Mouse (Mus musculus) lung, embryonic 16.5 days (tissue): ENCODE results near the gene Zfp322a. TPM values are rescaled to one million over a fixed set of nuclear protein-coding genes. Genes with fewer than 3 reads are reported as not detected.

ENCODE experiments used
- ATAC-seq: fragments of 200-750 bp; cut with Nextera tagmentation; 2 replicates; pipeline ENCODE4 v1.8.0; 2017; ENCODE audit warnings: low read depth, mild to moderate bottlenecking, moderate library complexity
- H3K27ac ChIP-seq: fragments of 300-500 bp; sonication (generic); 2 replicates; pipeline ENCODE4 v1.5.1; 2014; ENCODE audit warnings: mild to moderate bottlenecking, control low read depth, low read length
- H3K27me3 ChIP-seq: fragments of 300-500 bp; sonication (generic); 2 replicates; pipeline ENCODE4 v1.6.1; 2014; ENCODE audit warnings: low read depth, low read length, mixed read lengths; ENCODE audit not compliant: control insufficient read depth, insufficient read depth
- H3K36me3 ChIP-seq: fragments of 300-500 bp; sonication (generic); 2 replicates; pipeline ENCODE4 v1.6.1; 2014; ENCODE audit warnings: low read length; ENCODE audit not compliant: control insufficient read depth, insufficient read depth
- H3K4me1 ChIP-seq: fragments of 300-500 bp; sonication (generic); replicated peaks from 2 replicates; pipeline ENCODE4 v1.6.1; 2014; ENCODE audit warnings: low read length, mixed read lengths; ENCODE audit not compliant: control insufficient read depth, insufficient read depth
- H3K4me2 ChIP-seq: fragments of 300-500 bp; sonication (generic); 2 replicates; pipeline ENCODE4 v1.6.1; 2014; ENCODE audit warnings: low read depth, low read length, control low read depth
- H3K4me3 ChIP-seq: fragments of 300-500 bp; sonication (generic); 2 replicates; pipeline ENCODE4 v1.5.1; 2014; ENCODE audit warnings: mild to moderate bottlenecking, low read length, control low read depth
- H3K9ac ChIP-seq: fragments of 300-500 bp; sonication (generic); 2 replicates; pipeline ENCODE4 v1.6.1; 2014; ENCODE audit warnings: low read length, control low read depth
- H3K9me3 ChIP-seq: fragments of 300-500 bp; sonication (generic); 2 replicates; pipeline ENCODE4 v1.6.1; 2016; ENCODE audit warnings: low read length; ENCODE audit not compliant: control insufficient read depth
- WGBS: fragments of 180-500 bp; shearing (Covaris S2); extraction: QIAGEN DNeasy Blood & Tissue Kit; methylation state at CpG from one replicate; pipeline ENCODE4 v1.1.7; 2014; 5-methylcytosine and 5-hydroxymethylcytosine counted together
- polyA plus RNA-seq: library from polyadenylated mRNA; unstranded; fragments of >200 nt; fragmentation: Nextera tagmentation; extraction: Ambion mirVana; gene quantifications from 2 replicates; pipeline ENCODE4 v1.2.1, GENCODE M21; 2015

The Zfp322a gene
- polyA plus RNA-seq, 1 experiment from 2014 or later, result 56.3 TPM

DNA sequence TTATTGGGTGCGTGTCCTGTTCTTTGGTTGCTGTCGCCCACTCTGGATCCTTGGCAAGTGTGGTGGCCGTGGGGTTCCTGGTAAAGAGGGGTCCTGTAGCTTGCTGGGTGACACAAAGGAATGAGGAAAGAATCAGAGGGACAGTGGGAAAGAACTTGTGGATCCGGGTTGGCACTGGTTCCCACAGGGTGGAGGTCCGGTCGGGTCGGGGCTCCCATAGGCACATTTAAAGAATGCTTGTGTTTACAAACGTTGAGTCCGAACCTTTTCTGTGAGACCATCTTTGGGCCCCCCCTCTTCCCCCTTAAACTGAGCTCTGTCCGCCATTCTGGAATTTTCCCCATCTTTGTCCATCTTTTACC is 62.3 kb downstream of the Zfp322a start:
- H3K9me3 ChIP-seq, result no peaks in the 10 kb centered on the region
- no peaks in the 10 kb centered on the region for H3K36me3 ChIP-seq
- no peak overlapping the region for H3K27ac ChIP-seq
- H3K4me2 ChIP-seq, result peak overlapping the region; percentile 48
- H3K27me3 ChIP-seq, result peaks cover 18% of the 10 kb centered on the region
- no peak for ATAC-seq
- no peak overlapping the region for H3K9ac ChIP-seq
- peaks cover 9% of the 10 kb centered on the region for H3K4me1 ChIP-seq
- H3K4me3 ChIP-seq, result peak overlapping the region; percentile 27
- 15% methylated on average over 10 of the region's 10 CpGs for WGBS

Other genes starting within 250 kb of the Zfp322a start
- not detected in 2 replicates for gene Vmn1r218, start 236.1 kb downstream of the Zfp322a start, polyA plus RNA-seq
- gene Vmn1r219, start 209.9 kb downstream of the Zfp322a start, polyA plus RNA-seq, result not detected in 2 replicates
- gene Vmn1r220, start 181.2 kb downstream of the Zfp322a start, polyA plus RNA-seq, result not detected in 2 replicates
- gene Vmn1r221, start 155.1 kb downstream of the Zfp322a start, polyA plus RNA-seq, result not detected in 2 replicates
- not detected in 2 replicates for gene Vmn1r222, start 133.3 kb downstream of the Zfp322a start, polyA plus RNA-seq
- not detected in 2 replicates for gene Vmn1r223, start 122.1 kb downstream of the Zfp322a start, polyA plus RNA-seq
- 11.8 and 12.3 TPM in 2 replicates for gene Abt1, start 54.7 kb upstream of the Zfp322a start, polyA plus RNA-seq
- 0.06 and 0.10 TPM in 2 replicates for gene Btn1a1, start 96.7 kb upstream of the Zfp322a start, polyA plus RNA-seq
- gene Btn2a2, start 119.6 kb upstream of the Zfp322a start, polyA plus RNA-seq, result 0.20 and 0.28 TPM in 2 replicates
- gene Hist1h4h, start 161.8 kb upstream of the Zfp322a start, polyA plus RNA-seq, result 4.3 and 8.4 TPM in 2 replicates
- 7.1 and 8.0 TPM in 2 replicates for gene Hist1h2af, start 164.7 kb upstream of the Zfp322a start, polyA plus RNA-seq
- 5.6 and 6.2 TPM in 2 replicates for gene Hist1h3g, start 166.2 kb upstream of the Zfp322a start, polyA plus RNA-seq
- gene Hist1h2bh, start 174.2 kb upstream of the Zfp322a start, polyA plus RNA-seq, result 1.3 and 2.0 TPM in 2 replicates
- gene Hist1h3f, start 174.8 kb upstream of the Zfp322a start, polyA plus RNA-seq, result 0.49 and 0.93 TPM in 2 replicates
- gene Hist1h4f, start 182.4 kb upstream of the Zfp322a start, polyA plus RNA-seq, result 0.78 and 2.4 TPM in 2 replicates
- 0.58 and 0.79 TPM in 2 replicates for gene Hist1h1d, start 184.1 kb upstream of the Zfp322a start, polyA plus RNA-seq
- 4.9 and 7.8 TPM in 2 replicates for gene Hist1h3e, start 193.2 kb upstream of the Zfp322a start, polyA plus RNA-seq
- gene Hist1h2ae, start 202.0 kb upstream of the Zfp322a start, polyA plus RNA-seq, result 71.9 and 83.6 TPM in 2 replicates
- 13.6 and 15.8 TPM in 2 replicates for gene Hist1h2bg, start 202.2 kb upstream of the Zfp322a start, polyA plus RNA-seq
- gene Hist1h2bf, start 205.0 kb upstream of the Zfp322a start, polyA plus RNA-seq, result 4.8 and 6.8 TPM in 2 replicates
- gene Hist1h2ad, start 205.2 kb upstream of the Zfp322a start, polyA plus RNA-seq, result 2.9 and 3.4 TPM in 2 replicates
- 7.4 and 9.5 TPM in 2 replicates for gene Hist1h3d, start 206.6 kb upstream of the Zfp322a start, polyA plus RNA-seq
- gene Hist1h4d, start 212.4 kb upstream of the Zfp322a start, polyA plus RNA-seq, result 130 and 135 TPM in 2 replicates